Mouse (Mus musculus) lung, postnatal 10 days (tissue): ENCODE measurements around the gene 2210016F16Rik.
"Not testable (repeated sequence)": the region's sequence is repeated elsewhere in the genome, so short reads cannot be mapped to it uniquely, and the experiment has no call there.

Source experiments
- DNase-seq: peaks from one replicate; pipeline ENCODE4 v3.0.0; 2021

The 2210016F16Rik gene

DNA sequence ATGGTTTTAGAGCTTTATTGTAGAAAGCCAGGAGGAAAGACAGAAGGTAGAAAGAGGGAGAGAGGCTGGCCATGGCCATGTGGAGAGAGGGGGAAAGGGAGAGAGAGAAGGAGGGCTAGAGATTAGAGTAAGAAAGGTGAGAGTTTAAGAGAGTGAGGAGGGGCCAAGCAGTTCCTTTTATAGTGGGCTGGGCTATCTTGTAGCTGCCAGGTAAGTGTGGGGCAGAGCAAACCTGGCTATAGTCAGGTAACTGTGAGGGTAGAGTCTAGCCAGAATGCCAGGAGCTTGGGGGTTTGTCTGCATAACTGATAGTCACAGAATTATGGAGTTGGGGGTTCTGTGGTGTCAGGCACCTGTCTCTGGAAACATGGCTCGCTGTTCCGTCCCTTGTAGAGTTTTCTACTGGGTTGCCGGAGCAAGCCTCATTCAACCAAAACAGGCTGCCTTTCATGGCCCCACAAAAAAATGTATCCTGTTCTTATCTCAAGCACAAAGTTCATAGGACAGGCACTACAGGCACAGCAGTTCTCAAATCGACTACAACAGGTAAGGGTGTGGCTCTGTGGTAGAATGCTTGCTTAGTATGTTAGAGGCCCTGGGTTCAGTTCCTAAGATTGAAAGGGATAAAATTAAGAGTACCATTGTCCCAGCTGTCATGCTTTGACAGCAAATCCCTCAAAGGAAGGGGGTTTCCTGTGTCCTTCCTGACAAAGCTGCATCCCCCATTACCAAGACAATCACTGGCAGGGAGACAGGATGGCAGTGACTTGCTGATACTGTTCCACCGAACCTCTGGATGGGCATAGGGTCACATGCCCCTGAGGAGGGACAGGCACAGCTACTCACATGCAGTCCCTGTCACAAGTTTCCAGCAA lies 12.5 kb downstream of the 2210016F16Rik start:
- peak; percentile 58 for DNase-seq

DNA sequence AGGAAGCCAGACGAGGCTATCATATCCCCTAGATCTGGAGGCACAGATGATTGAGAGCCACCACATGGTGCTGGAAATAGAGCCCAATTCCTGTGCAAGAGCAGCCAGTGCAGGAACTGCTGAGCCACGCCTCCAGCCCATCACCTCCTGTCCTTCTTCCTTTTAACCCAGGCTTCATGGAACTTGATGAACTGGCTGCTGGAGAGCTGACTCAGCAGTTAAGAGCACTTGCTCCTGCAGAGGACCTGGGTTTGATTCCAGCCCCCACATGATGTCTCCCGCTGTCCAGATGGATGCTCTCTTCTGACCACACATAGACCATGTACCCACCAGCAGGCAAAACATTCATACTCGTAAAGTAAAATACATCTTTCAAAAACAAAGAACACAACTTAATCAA lies 16.2 kb downstream of the 2210016F16Rik start:
- no peak for DNase-seq

DNA sequence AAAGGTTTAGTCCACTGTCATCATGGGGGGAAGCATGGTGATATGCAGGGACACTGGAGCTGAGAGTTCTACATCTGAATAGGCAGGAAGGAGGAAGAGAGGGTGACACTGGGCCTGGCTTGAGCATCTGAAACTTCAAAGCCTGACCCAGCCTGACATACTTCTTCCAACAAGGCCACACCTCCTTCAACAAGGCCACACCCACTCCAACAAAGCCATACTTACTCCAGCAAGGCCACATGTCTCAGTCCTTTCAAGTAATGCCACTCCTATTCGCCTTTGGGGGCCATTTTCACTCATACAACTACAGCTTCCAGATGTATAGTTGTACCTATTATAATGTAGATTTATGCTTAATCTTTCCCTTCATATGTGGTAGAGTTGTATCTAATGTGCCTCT lies 17.4 kb downstream of the 2210016F16Rik start:
- no peak for DNase-seq

DNA sequence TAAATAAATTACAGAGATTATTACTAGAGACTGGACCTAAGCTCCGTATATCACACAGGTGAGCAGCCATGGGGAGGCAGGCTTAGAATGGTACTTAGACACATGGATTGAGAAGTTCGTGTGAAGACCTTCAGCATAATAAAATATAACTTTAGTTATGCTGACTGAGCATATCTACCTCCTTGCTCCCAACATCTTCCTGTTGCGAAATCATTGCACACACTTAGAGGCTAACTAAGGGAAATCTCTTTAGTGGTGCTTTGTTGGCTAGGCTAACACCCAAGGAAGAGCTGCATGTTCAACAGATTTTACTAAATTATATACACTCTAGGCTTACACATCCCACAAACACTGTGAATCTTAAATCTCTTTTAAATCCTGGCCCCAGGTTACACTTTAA lies 18.7 kb downstream of the 2210016F16Rik start:
- DNase-seq, result no peak

DNA sequence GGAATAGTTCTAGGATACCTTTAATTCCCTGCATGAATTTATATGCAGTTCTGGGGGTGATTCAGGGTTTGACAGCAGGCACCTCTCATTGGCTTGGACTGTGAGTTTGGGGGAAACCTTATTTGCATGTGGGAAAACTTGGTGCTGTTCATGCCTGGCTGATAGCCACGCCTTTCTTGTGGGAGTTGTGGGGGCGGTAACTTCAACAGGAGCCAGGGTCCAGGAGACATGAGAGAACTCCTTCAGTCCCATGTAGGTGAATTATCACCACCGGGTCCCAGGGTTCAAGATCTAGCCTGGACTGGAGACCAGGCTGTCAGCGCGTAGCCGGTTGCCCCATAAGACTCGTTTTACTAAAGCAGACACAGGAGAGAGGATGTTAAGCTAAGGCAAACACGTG lies 19.8 kb downstream of the 2210016F16Rik start:
- DNase-seq, result not testable (repeated sequence)

DNA sequence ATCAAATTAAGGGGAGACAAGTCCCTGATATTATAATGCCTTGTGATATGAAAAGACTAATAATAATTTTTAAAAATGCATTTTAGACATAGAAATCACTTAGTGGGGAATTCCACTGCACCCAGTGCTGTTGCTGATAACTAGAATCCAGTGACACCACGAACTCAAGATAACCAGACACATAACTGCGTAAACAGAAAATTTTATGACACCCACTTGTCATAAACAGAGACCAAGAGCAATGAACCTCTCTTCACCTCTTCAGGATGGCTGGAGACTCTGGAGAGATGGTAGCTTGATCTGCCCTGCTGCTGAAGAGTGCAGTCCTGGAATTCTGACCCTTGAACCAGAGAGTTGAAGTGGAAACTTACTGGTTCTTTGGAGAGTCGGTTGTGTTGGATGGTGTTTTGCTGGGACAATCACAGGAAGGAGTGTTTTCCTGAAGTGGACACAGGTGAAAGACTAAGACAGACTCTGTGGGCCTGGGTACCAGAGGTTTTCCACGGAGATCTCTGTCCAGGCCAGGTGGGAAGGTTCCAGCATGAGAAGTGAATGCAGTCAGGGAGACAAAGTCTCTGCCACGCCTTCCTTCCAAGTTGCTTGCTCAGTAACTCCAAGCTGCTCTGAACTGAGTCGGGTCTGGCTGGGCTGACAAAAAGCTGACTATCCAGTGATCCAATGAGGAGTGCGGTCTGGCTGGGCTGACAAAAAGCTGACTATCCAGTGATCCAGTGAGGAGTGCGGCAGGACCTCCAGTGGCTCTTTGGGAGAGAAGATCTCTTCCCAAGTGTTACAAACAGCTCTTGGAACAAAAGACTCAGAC lies 20.5 kb downstream of the 2210016F16Rik start:
- no peak for DNase-seq

DNA sequence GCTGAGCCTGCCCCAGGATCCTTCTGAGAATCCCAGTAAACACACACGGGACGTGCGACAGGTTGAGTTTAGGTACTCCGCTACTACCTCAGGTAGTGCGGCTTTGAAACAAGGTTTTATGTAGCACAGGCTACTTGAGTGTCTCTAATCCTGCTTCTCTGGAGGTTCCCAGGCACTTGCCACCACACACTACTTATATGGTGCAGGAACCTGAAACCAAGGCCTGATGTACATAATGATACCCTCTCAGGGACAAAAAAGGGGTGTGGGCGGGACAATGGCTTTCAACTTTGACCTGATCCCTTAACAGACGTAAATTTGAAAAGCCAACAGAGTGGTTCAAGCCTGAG lies 25.7 kb downstream of the 2210016F16Rik start:
- DNase-seq, result no peak

DNA sequence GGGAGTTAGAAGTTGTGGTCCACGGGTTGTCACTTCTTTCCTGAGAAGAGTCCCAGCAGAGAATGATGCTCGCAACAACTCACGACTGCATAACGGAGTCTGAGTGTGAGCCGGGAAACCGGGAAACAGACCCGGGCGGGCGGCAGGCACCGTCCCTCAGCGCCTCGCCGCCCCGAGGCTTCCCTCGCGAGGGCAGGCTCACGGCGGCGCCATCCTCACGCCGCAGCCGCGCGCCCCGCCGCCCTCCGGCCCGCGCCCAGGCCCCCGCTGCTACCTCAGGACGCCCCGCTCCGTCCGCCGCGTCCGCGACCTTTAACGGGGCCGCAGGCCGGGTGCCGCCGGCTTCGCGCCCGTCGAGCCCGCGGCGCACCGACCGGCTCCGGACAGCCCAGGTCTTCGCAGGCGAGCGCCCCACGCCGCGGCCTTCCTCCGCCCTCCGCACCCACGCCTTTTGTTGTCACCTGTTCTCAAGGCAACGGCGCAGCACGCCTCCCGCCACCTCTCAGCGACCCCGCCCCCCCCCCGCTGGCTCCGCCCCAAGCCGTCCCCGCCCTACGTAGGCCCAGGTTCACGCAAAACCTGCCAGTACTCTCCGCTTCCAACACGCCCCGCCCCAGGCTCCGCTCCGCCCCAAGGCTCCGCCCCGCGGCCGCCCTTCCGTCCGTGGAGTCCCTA lies 26.3 kb downstream of the 2210016F16Rik start, which contains the start of gene Kif27:
Kif27 (minus strand) TSS at position 494 of the 675 bp plus-strand sequence.
- peak; percentile 92 for DNase-seq

DNA sequence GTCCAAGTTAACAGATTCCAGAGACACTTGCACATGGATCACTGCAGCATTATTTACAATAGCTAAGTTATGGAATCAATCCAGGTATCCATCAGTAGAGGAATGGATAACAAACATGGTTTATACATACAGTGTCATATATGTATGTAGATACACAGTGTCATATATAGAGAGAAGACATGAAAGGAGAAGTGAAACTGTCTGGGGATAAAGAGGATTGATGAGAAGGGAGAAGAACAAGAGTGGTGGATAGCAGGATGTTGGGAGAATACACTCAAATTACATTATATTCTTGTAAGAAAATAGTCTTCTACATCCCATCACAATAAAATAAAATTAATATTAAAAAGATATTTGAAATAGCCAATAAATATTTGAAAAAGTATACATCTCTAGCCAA lies 32.0 kb downstream of the 2210016F16Rik start:
- no peak for DNase-seq

DNA sequence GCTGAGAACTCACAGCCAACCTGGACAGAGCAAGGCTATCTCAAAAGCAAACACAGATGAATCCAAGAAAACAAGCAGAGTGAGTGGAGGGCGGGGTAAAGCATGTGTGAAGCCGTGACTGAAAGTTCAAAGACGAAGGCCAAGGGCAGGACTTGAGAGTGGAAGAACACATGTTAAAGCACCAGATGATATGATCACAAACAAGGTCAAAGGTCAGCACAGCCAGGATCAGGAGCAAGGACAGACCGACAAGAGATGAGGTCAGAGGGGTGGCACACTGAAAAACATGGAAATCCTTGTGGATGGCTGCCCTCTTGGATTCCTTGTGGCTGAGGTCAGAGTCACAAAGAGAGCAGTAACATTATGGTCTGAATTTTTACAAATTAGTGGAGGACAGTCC lies 34.4 kb downstream of the 2210016F16Rik start:
- no peak for DNase-seq

DNA sequence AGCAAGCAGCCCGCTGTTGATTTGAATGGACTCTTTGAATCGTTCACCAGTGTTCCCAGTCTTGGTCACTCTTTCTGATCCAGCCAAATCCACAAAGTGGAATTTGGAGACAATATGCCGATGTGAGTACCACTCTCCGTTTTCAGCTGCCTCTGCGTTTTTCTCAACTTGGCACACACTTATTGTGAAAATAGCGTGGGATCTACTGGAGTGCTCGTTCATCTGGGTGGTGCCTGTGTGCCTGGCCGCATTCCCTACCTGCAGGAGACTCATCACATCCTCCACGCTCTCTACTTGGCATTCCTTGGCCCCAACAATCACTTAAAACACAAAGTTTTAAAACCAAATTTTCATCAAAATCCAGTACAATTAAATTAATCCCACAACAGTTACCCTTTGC lies 40.5 kb downstream of the 2210016F16Rik start:
- DNase-seq, result no peak

DNA sequence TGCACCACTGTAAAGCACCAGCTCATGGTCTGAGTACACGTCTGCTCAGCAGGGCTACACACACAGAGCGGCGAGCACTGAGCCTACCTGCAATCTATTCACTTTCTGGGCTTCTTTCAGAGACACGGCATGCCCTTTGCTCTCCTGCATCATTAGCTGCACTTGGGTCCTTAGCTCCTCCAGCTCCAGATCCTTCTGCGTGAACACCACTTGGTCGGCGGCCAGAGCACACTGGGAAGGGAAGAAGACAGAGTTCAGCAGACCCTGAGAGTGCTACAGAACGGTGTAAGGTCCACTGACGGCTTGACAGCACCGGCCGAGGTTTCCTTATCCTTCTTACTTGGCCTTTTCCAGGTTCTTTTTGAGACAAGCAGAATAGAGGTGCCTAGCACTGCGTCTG lies 47.6 kb downstream of the 2210016F16Rik start:
- no peak for DNase-seq

DNA sequence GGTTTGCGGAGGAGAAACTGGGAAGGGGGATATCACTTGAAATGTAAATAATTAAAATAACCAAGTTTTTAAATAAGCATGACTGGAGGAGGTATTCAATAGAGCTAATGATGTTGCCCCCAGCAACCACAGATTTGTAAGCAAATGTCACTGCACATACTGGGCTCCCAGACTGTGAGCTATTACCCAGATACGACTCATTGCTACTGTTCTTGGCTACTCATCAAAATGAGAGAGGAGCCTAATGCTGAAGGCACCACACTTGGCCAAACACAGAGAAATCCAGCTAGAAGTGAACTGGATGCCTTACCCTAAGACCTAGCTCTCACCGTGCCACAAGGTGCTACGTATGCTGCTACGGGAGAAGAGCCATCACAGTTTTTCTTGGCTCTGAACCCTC lies 50.9 kb downstream of the 2210016F16Rik start:
- DNase-seq, result no peak
